Mouse (Mus musculus) natural killer cell, adult 2 months (primary cell): ENCODE results near the gene Mms19.
A peak's percentile ranks its signal among the peaks of the same experiment; 100 is the strongest.
"Not testable (repeated sequence)": the region's sequence is repeated elsewhere in the genome, so short reads cannot be mapped to it uniquely, and the experiment has no call there.

Experiments used
- DNase-seq, 2 experiments: peaks; one replicate each; pipeline ENCODE4 v3.0.0; 2022; ENCODE audit warnings: low spot score in 2 of 2

Gene Mms19

GRCm38 (mm10) chr19:41933179-41934086, 47.5 kb downstream of the Mms19 start, which contains the start of the genes Exosc1 and Zdhhc16:
Gene Exosc1, minus strand, starts transcription at chr19:41933423.
Gene Zdhhc16, plus strand, starts transcription at chr19:41933480.
- peak; percentile 98 for DNase-seq

GRCm38 (mm10) chr19:41932686-41933085, 48.3 kb downstream of the Mms19 start:
- peak in 1 of 2 experiments; percentile 51 for DNase-seq

- DNase-seq = no peak
These were observed 60.4 kb downstream of the Mms19 start for GRCm38 (mm10) chr19:41920412-41921067.

- DNase-seq = no peak
These were observed 61.5 kb downstream of the Mms19 start for GRCm38 (mm10) chr19:41919471-41919870.

- peak; percentile 35 to 53 for DNase-seq
These were observed 64.1 kb downstream of the Mms19 start for GRCm38 (mm10) chr19:41916853-41917252.

- DNase-seq = no peak
These were observed 65.7 kb downstream of the Mms19 start for GRCm38 (mm10) chr19:41915294-41915693.

- not testable (repeated sequence) for DNase-seq
These were observed 66.4 kb downstream of the Mms19 start for GRCm38 (mm10) chr19:41914592-41914882.

GRCm38 (mm10) chr19:41913774-41914591, 67.0 kb downstream of the Mms19 start:
- no peak for DNase-seq

GRCm38 (mm10) chr19:41912121-41913080, 68.6 kb downstream of the Mms19 start:
- peak; percentile 27 to 48 for DNase-seq

- peak; percentile 94 to 97 for DNase-seq
These were observed 69.5 kb downstream of the Mms19 start, which contains the start of gene Pgam1 for GRCm38 (mm10) chr19:41911178-41912073. Gene Pgam1, plus strand, starts transcription at chr19:41911923.

GRCm38 (mm10) chr19:41910396-41910795, 70.6 kb downstream of the Mms19 start:
- DNase-seq = no peak

GRCm38 (mm10) chr19:41908736-41909135, 72.2 kb downstream of the Mms19 start:
- no peak for DNase-seq

GRCm38 (mm10) chr19:41907079-41907760, 73.7 kb downstream of the Mms19 start:
- no peak for DNase-seq

- no peak for DNase-seq
These were observed 74.5 kb downstream of the Mms19 start for GRCm38 (mm10) chr19:41906311-41907078.

GRCm38 (mm10) chr19:41905246-41905645, 75.7 kb downstream of the Mms19 start:
- DNase-seq = no peak

- DNase-seq = peak in 1 of 2 experiments; percentile 14
These were observed 77.9 kb downstream of the Mms19 start for GRCm38 (mm10) chr19:41902848-41903593.

GRCm38 (mm10) chr19:41901696-41902095, 79.3 kb downstream of the Mms19 start:
- no peak for DNase-seq
